In genomic region chr5:142457345-142457744, GRCm38 (mm10) we compare ENCODE assay signal across 10 mouse cellular contexts. TPM values are rescaled to one million over a fixed set of nuclear protein-coding genes. Genes with fewer than 3 reads are reported as not detected.
DNase-seq lines count a peak whose midpoint lies in the region; ATAC-seq and TF ChIP-seq lines count a peak whose summit lies in the region.
"Had no signal": no experiment of that assay in that cellular context is flagged by ENCODE, and none has a peak within 500 bp of the region (broad histone marks: within the 10 kb centered on the region; RNA-seq: fewer than 3 reads in every experiment).

No protein-coding gene starts in this region.

- TF ChIP-seq CTCF in lung, postnatal 0 days (IDR thresholded peaks at IDR 0.05), result no peak

- no peak overlapping the region for H3K4me2 ChIP-seq in heart, embryonic 15.5 days
- no peak overlapping the region for H3K4me2 ChIP-seq in heart, embryonic 12.5 days
- H3K4me2 ChIP-seq in lung, postnatal 0 days (replicated peaks; ENCODE audit: low read depth, low read length), result no peak overlapping the region
- H3K4me2 ChIP-seq: limb, embryonic 12.5 days had no signal

- DNase-seq in lung, postnatal 0 days (ENCODE audit: low spot score), result peak; percentile 66
- no peak for DNase-seq in lung, postnatal 25 days (ENCODE audit: low spot score)
- no peak for DNase-seq in cerebellum, adult 8-10 months
- DNase-seq in ovary, postnatal 36 days (ENCODE audit: low spot score), result no peak
- DNase-seq: gastrocnemius, postnatal 10 days had no signal

- no peak for ATAC-seq in heart, embryonic 15.5 days (replicated peaks; ENCODE audit: insufficient number of reproducible peaks, insufficient read depth, low FRiP score, low read depth)
- ATAC-seq in heart, embryonic 12.5 days (ENCODE audit: insufficient number of reproducible peaks, low FRiP score), result no peak
- ATAC-seq in lung, postnatal 0 days, result peak; percentile 75
- ATAC-seq in hematopoietic stem cell, adult 5-6 weeks (replicated peaks in 1 of 2; ENCODE audit: insufficient read depth in 1 of 2, low FRiP score in 2 of 2, low TSS enrichment in 1 of 2, low read depth in 1 of 2, poor library complexity in 2 of 2, severe bottlenecking in 2 of 2), result peak; percentile 26 to 51; a peak in 1 of 4 replicates
- ATAC-seq in megakaryocyte progenitor cell, adult 5-6 weeks (replicated peaks; ENCODE audit: poor library complexity), result 0 out of 2 replicates have a peak, but pooled peaks have one; percentile 9

- H3K27me3 ChIP-seq in heart, embryonic 15.5 days, result no peaks in the 10 kb centered on the region
- H3K27me3 ChIP-seq in heart, embryonic 12.5 days (replicated peaks), result no peaks in the 10 kb centered on the region
- H3K27me3 ChIP-seq in lung, postnatal 0 days (replicated peaks; ENCODE audit: insufficient read depth, low read length), result no peaks in the 10 kb centered on the region
- H3K27me3 ChIP-seq: limb, embryonic 12.5 days had no signal

- peak overlapping the region; percentile 55 for H3K27ac ChIP-seq in heart, embryonic 15.5 days
- no peak overlapping the region for H3K27ac ChIP-seq in heart, embryonic 12.5 days (ENCODE audit: poor library complexity, severe bottlenecking)
- no peak overlapping the region for H3K27ac ChIP-seq in lung, postnatal 0 days (ENCODE audit: low read length)
- H3K27ac ChIP-seq: limb, embryonic 12.5 days had no signal

- H3K4me1 ChIP-seq in heart, embryonic 15.5 days (replicated peaks), result peaks cover 9% of the 10 kb centered on the region
- peaks cover 4% of the 10 kb centered on the region; the same call in 1 of the 2 replicates for H3K4me1 ChIP-seq in heart, embryonic 12.5 days (replicated peaks)
- no peaks in the 10 kb centered on the region for H3K4me1 ChIP-seq in lung, postnatal 0 days (ENCODE audit: insufficient read depth, low read depth, low read length)
- H3K4me1 ChIP-seq: limb, embryonic 12.5 days had no signal

- no peak for TF ChIP-seq EP300 in lung, postnatal 0 days (IDR thresholded peaks at IDR 0.05)

- no peak overlapping the region for H3K4me3 ChIP-seq in heart, embryonic 15.5 days
- no peak overlapping the region for H3K4me3 ChIP-seq in heart, embryonic 12.5 days
- no peak overlapping the region for H3K4me3 ChIP-seq in lung, postnatal 0 days (ENCODE audit: low read depth, low read length)
- H3K4me3 ChIP-seq: limb, embryonic 12.5 days had no signal

- H3K9ac ChIP-seq in heart, embryonic 15.5 days, result no peak overlapping the region
- no peak overlapping the region for H3K9ac ChIP-seq in heart, embryonic 12.5 days
- no peak overlapping the region for H3K9ac ChIP-seq in lung, postnatal 0 days (replicated peaks; ENCODE audit: low read depth)
- H3K9ac ChIP-seq: limb, embryonic 12.5 days had no signal

- no peaks in the 10 kb centered on the region for H3K9me3 ChIP-seq in heart, embryonic 15.5 days (replicated peaks)
- no peaks in the 10 kb centered on the region for H3K9me3 ChIP-seq in heart, embryonic 12.5 days (replicated peaks)
- no peaks in the 10 kb centered on the region for H3K9me3 ChIP-seq in lung, postnatal 0 days (ENCODE audit: low read length)
- H3K9me3 ChIP-seq: limb, embryonic 12.5 days had no signal

- H3K36me3 ChIP-seq in heart, embryonic 15.5 days, result peaks cover 55% of the 10 kb centered on the region
- H3K36me3 ChIP-seq in heart, embryonic 12.5 days, result peaks cover 90% of the 10 kb centered on the region
- peaks cover 37% of the 10 kb centered on the region for H3K36me3 ChIP-seq in lung, postnatal 0 days (ENCODE audit: insufficient read depth, low read length)

- WGBS in heart, embryonic 15.5 days, result 43% methylated on average over 10 of the region's 10 CpGs
- WGBS in heart, embryonic 12.5 days, result 43% methylated on average over 10 of the region's 10 CpGs
- WGBS in lung, postnatal 0 days, result 28% methylated on average over 10 of the region's 10 CpGs

RNA-seq across cellular contexts. Expression of gene Ap5z1, which starts 6.4 kb away (rescaled TPM):
- 6.0 and 8.8 TPM in 2 replicates for polyA plus RNA-seq in heart, embryonic 15.5 days (2015; fragmentation: Nextera tagmentation; extraction: Ambion mirVana)
- 7.3 and 9.9 TPM in 2 replicates for polyA plus RNA-seq in heart, embryonic 12.5 days (2016; fragmentation: Nextera tagmentation; extraction: Ambion mirVana)
- polyA plus RNA-seq in lung, postnatal 0 days (2015; fragmentation: Nextera tagmentation; extraction: Ambion mirVana), result 6.2 and 7.2 TPM in 2 replicates
- total RNA-seq in hematopoietic stem cell, adult 5-6 weeks (2017), result 2.9 and 13.1 TPM in 2 replicates
- total RNA-seq in megakaryocyte progenitor cell, adult 5-6 weeks (2015), result 5.6 and 6.8 TPM in 2 replicates
- total RNA-seq in megakaryocyte progenitor cell, adult 5-6 weeks (2017), result 4.7 and 8.0 TPM in 2 replicates

RNA-seq across cellular contexts. Expression of gene Foxk1, which starts 56.0 kb away (rescaled TPM):
- polyA plus RNA-seq in heart, embryonic 15.5 days (2015; fragmentation: Nextera tagmentation; extraction: Ambion mirVana), result 3.1 and 4.2 TPM in 2 replicates
- 5.8 and 7.2 TPM in 2 replicates for polyA plus RNA-seq in heart, embryonic 12.5 days (2016; fragmentation: Nextera tagmentation; extraction: Ambion mirVana)
- polyA plus RNA-seq in lung, postnatal 0 days (2015; fragmentation: Nextera tagmentation; extraction: Ambion mirVana), result 4.3 and 5.1 TPM in 2 replicates
- 8.8 and 10.9 TPM in 2 replicates for total RNA-seq in hematopoietic stem cell, adult 5-6 weeks (2017)
- total RNA-seq in megakaryocyte progenitor cell, adult 5-6 weeks (2015), result 14.1 and 18.1 TPM in 2 replicates
- total RNA-seq in megakaryocyte progenitor cell, adult 5-6 weeks (2017), result 8.4 and 8.5 TPM in 2 replicates

Comparison
In these comparisons a context has a peak if more than half of its experiments do, and no peak if none do; other contexts are left out.
1. ATAC-seq: peak in lung, postnatal 0 days (single experiment), hematopoietic stem cell, adult 5-6 weeks (2 of 2) and megakaryocyte progenitor cell, adult 5-6 weeks (single experiment); none in heart, embryonic 15.5 days (single experiment) and heart, embryonic 12.5 days (single experiment).